Comparison of ENCODE assay signal across 8 mouse cellular contexts in genomic region chr9:71770484-71770883, GRCm38 (mm10). TPM values are rescaled to one million over a fixed set of nuclear protein-coding genes. Genes with fewer than 3 reads are reported as not detected.
DNase-seq lines count a peak whose midpoint lies in the region; ATAC-seq and TF ChIP-seq lines count a peak whose summit lies in the region.

No protein-coding gene starts in this region.

- no peak for TF ChIP-seq CTCF in cortical plate, adult 2 months (IDR thresholded peaks at IDR 0.05; ENCODE audit: extremely low read depth, insufficient read depth, low read length)
- peak; percentile 47 for TF ChIP-seq CTCF in hindbrain, postnatal 0 days (IDR thresholded peaks at IDR 0.05; ENCODE audit: low read depth)
- TF ChIP-seq CTCF in midbrain, postnatal 0 days (IDR thresholded peaks at IDR 0.05), result peak; percentile 36; the same call in 1 of the 2 replicates

- DNase-seq in kidney, adult 8-10 months, result no peak
- DNase-seq in hindbrain, postnatal 0 days (ENCODE audit: low spot score), result no peak
- no peak for DNase-seq in midbrain, postnatal 0 days (ENCODE audit: low spot score)
- no peak for DNase-seq in thymus, postnatal 4 days
- no peak for DNase-seq in gastrocnemius, adult 8-10 months (ENCODE audit: low spot score in 2 of 2)
- DNase-seq in thymus, postnatal 0 days (ENCODE audit: low spot score), result no peak

- peaks cover 54% of the 10 kb centered on the region for H3K4me1 ChIP-seq in kidney, embryonic 15.5 days
- H3K4me1 ChIP-seq in cortical plate, adult 2 months (ENCODE audit: control insufficient read depth, insufficient read depth, low read length), result no peaks in the 10 kb centered on the region
- 0 out of 2 replicates have a peak, but pooled peaks cover 3% of the 10 kb centered on the region for H3K4me1 ChIP-seq in hindbrain, postnatal 0 days (ENCODE audit: insufficient read depth, low read length)
- H3K4me1 ChIP-seq in midbrain, postnatal 0 days (ENCODE audit: insufficient read depth, low read length), result no peaks in the 10 kb centered on the region

- no peaks in the 10 kb centered on the region for H3K27me3 ChIP-seq in kidney, embryonic 15.5 days
- peaks cover 4% of the 10 kb centered on the region; the same call in 1 of the 2 replicates for H3K27me3 ChIP-seq in hindbrain, postnatal 0 days (ENCODE audit: insufficient read depth, low read length)
- H3K27me3 ChIP-seq in midbrain, postnatal 0 days (ENCODE audit: insufficient read depth, low read length), result peaks cover 14% of the 10 kb centered on the region

- no peak for TF ChIP-seq POLR2A in cortical plate, adult 2 months (IDR thresholded peaks at IDR 0.05; ENCODE audit: extremely low read depth, insufficient read depth, low read length)

- H3K9ac ChIP-seq in kidney, embryonic 15.5 days, result peak overlapping the region; percentile 88
- no peak overlapping the region for H3K9ac ChIP-seq in hindbrain, postnatal 0 days (replicated peaks; ENCODE audit: low read length)
- H3K9ac ChIP-seq in midbrain, postnatal 0 days (replicated peaks; ENCODE audit: low read length, poor library complexity, severe bottlenecking), result no peak overlapping the region

- 2% methylated on average over 10 of the region's 10 CpGs for WGBS in kidney, embryonic 15.5 days
- 1% methylated on average over 10 of the region's 10 CpGs for WGBS in hindbrain, postnatal 0 days
- WGBS in midbrain, postnatal 0 days, result 6% methylated on average over 10 of the region's 10 CpGs

- no peak for ATAC-seq in kidney, embryonic 15.5 days (replicated peaks; ENCODE audit: low FRiP score)
- no peak for ATAC-seq in hindbrain, postnatal 0 days
- ATAC-seq in midbrain, postnatal 0 days (ENCODE audit: low FRiP score), result no peak

- H3K4me3 ChIP-seq in kidney, embryonic 15.5 days (replicated peaks), result peak overlapping the region; percentile 82
- peak overlapping the region; percentile 51; the same call in 1 of the 2 replicates for H3K4me3 ChIP-seq in cortical plate, adult 2 months (ENCODE audit: insufficient read depth, low read length)
- peak overlapping the region; percentile 58 for H3K4me3 ChIP-seq in hindbrain, postnatal 0 days (ENCODE audit: low read length)
- H3K4me3 ChIP-seq in midbrain, postnatal 0 days (ENCODE audit: low read depth, low read length), result peak overlapping the region; percentile 54; the same call in 1 of the 2 replicates

- peak overlapping the region; percentile 88; the same call in 1 of the 2 replicates for H3K27ac ChIP-seq in kidney, embryonic 15.5 days
- H3K27ac ChIP-seq in cortical plate, adult 2 months (ENCODE audit: insufficient read depth, low read length), result no peak overlapping the region
- H3K27ac ChIP-seq in hindbrain, postnatal 0 days, result no peak overlapping the region
- H3K27ac ChIP-seq in midbrain, postnatal 0 days (ENCODE audit: low read depth, low read length), result no peak overlapping the region

- H3K36me3 ChIP-seq in kidney, embryonic 15.5 days, result no peaks in the 10 kb centered on the region; the same call in 1 of the 2 replicates
- no peaks in the 10 kb centered on the region for H3K36me3 ChIP-seq in hindbrain, postnatal 0 days (ENCODE audit: insufficient read depth, low read length)
- no peaks in the 10 kb centered on the region for H3K36me3 ChIP-seq in midbrain, postnatal 0 days (ENCODE audit: insufficient read depth, low read length)

- H3K9me3 ChIP-seq in kidney, embryonic 15.5 days (replicated peaks), result no peaks in the 10 kb centered on the region
- no peaks in the 10 kb centered on the region for H3K9me3 ChIP-seq in hindbrain, postnatal 0 days (ENCODE audit: low read length)
- no peaks in the 10 kb centered on the region for H3K9me3 ChIP-seq in midbrain, postnatal 0 days (ENCODE audit: low read length)

- H3K4me2 ChIP-seq in kidney, embryonic 15.5 days, result peak overlapping the region; percentile 90
- H3K4me2 ChIP-seq in hindbrain, postnatal 0 days (ENCODE audit: low read depth, low read length), result peak overlapping the region; percentile 83
- H3K4me2 ChIP-seq in midbrain, postnatal 0 days (ENCODE audit: low read depth, low read length, poor library complexity, severe bottlenecking), result peak overlapping the region; percentile 93

RNA-seq across cellular contexts. Expression of gene Cgnl1, which starts 0.9 kb away (rescaled TPM):
- polyA plus RNA-seq in kidney, embryonic 15.5 days (2015; fragmentation: Nextera tagmentation; extraction: Ambion mirVana), result 27.3 and 30.6 TPM in 2 replicates
- polyA plus RNA-seq in cortical plate, adult 2 months (2012; rRNA removed), result 5.5 and 6.0 TPM in 2 replicates
- 7.6 and 9.8 TPM in 2 replicates for total RNA-seq in hindbrain, postnatal 0 days (2014; rRNA removed)
- 7.2 and 7.6 TPM in 2 replicates for polyA plus RNA-seq in hindbrain, postnatal 0 days (2015; fragmentation: Nextera tagmentation; extraction: Ambion mirVana)
- 5.7 and 11.2 TPM in 2 replicates for total RNA-seq in midbrain, postnatal 0 days (2014; rRNA removed)
- polyA plus RNA-seq in midbrain, postnatal 0 days (2015; fragmentation: Nextera tagmentation; extraction: Ambion mirVana), result 4.6 and 4.9 TPM in 2 replicates
- 1 to 10 TPM; 2.8 to 5.4 (median 3.9) TPM for total RNA-seq in gastrocnemius, adult 8-10 months (2022)
- 1.1 TPM in 2 replicates for polyA plus RNA-seq in thymus, postnatal 0 days (2015; fragmentation: Nextera tagmentation; extraction: Ambion mirVana)
